Mouse (Mus musculus) thymus, adult 2 months (tissue): ENCODE measurements at regions not wholly inside any gene's neighbourhood (a gene's known extent, or its start where the extent isn't known, plus 50 kb on each side); places are given as distances from the start of the nearest gene placed in this dataset.

Source experiments
- CTCF ChIP-seq: fragments of 200-500 bp; IDR thresholded peaks from 2 replicates; pipeline ENCODE4 v1.5.1; 2012; ENCODE audit warnings: mild to moderate bottlenecking, control low read depth, low read length, moderate library complexity, borderline replicate concordance; ENCODE audit not compliant: control insufficient read depth, poor library complexity, insufficient read depth; ENCODE audit errors: extremely low read depth
- POLR2A ChIP-seq: fragments of 200-500 bp; IDR thresholded peaks from 2 replicates; pipeline ENCODE4 v1.6.1; 2012; ENCODE audit warnings: mild to moderate bottlenecking, low read length, control low read depth, moderate library complexity; ENCODE audit not compliant: control insufficient read depth, poor library complexity, insufficient read depth; ENCODE audit errors: extremely low read depth

GRCm38 (mm10) chr8:93701391-93701790, 108.4 kb upstream of the Gnao1 start:
- TF ChIP-seq CTCF (no peak), POLR2A (no peak)
